10 mouse cellular contexts compared by ENCODE assay signal in the genomic region with DNA sequence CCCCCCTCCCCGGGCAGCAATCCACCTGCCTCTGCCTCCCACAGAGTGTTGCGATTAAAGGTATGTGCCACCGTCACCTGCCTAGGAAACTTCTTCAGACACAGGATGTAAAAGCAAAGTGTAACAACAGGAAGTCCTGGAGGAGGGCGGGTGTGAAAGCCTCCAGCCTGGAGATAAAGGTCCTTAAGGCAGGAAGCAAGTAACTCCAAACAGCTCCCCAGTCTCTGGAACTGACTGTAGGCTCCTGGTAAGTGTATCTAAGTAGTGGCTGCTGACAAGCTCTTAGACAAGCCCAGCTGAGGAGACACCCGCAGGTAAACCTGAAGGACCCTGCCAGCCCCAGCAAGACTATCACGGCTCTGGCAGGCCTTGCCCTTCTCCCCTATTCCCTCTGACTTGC. TPM values are rescaled to one million over a fixed set of nuclear protein-coding genes. Genes with fewer than 3 reads are reported as not detected.
A peak's percentile ranks its signal among the peaks of the same experiment; 100 is the strongest.
DNase-seq lines count a peak whose midpoint lies in the region; ATAC-seq lines count a peak whose summit lies in the region.
"Had no signal": no experiment of that assay in that cellular context is flagged by ENCODE, and none has a peak within 500 bp of the region (broad histone marks: within the 10 kb centered on the region; RNA-seq: fewer than 3 reads in every experiment).

No protein-coding gene starts in this region.

- no peaks in the 10 kb centered on the region for H3K36me3 ChIP-seq in heart, embryonic 13.5 days
- H3K36me3 ChIP-seq in forebrain, embryonic 11.5 days (ENCODE audit: control insufficient read depth, insufficient read depth, low read length): no peaks in the 10 kb centered on the region
- no peaks in the 10 kb centered on the region for H3K36me3 ChIP-seq in forebrain, embryonic 15.5 days
- H3K36me3 ChIP-seq: forebrain, embryonic 12.5 days had no signal

- H3K27ac ChIP-seq in heart, embryonic 13.5 days (replicated peaks): peak overlapping the region; percentile 84
- no peak overlapping the region for H3K27ac ChIP-seq in forebrain, embryonic 11.5 days (ENCODE audit: low read depth, low read length)
- no peak overlapping the region for H3K27ac ChIP-seq in forebrain, embryonic 15.5 days (replicated peaks)
- H3K27ac ChIP-seq: forebrain, embryonic 12.5 days had no signal

- peak overlapping the region; percentile 21; the same call in 1 of the 2 replicates for H3K4me3 ChIP-seq in heart, embryonic 13.5 days
- no peak overlapping the region for H3K4me3 ChIP-seq in forebrain, embryonic 11.5 days (ENCODE audit: low read depth, low read length)
- no peak overlapping the region for H3K4me3 ChIP-seq in forebrain, embryonic 15.5 days
- H3K4me3 ChIP-seq: forebrain, embryonic 12.5 days had no signal

- 0 out of 2 replicates have a peak, but pooled peaks cover 3% of the 10 kb centered on the region for H3K27me3 ChIP-seq in heart, embryonic 13.5 days (replicated peaks)
- no peaks in the 10 kb centered on the region for H3K27me3 ChIP-seq in forebrain, embryonic 11.5 days (ENCODE audit: control insufficient read depth, insufficient read depth, low read length)
- no peaks in the 10 kb centered on the region for H3K27me3 ChIP-seq in forebrain, embryonic 15.5 days
- H3K27me3 ChIP-seq: forebrain, embryonic 12.5 days had no signal

- no peaks in the 10 kb centered on the region for H3K9me3 ChIP-seq in heart, embryonic 13.5 days
- no peaks in the 10 kb centered on the region for H3K9me3 ChIP-seq in forebrain, embryonic 11.5 days (ENCODE audit: control insufficient read depth, low read length)
- no peaks in the 10 kb centered on the region for H3K9me3 ChIP-seq in forebrain, embryonic 15.5 days
- H3K9me3 ChIP-seq: forebrain, embryonic 12.5 days had no signal

- 7% methylated on average over 5 of the region's 6 CpGs for WGBS in heart, embryonic 13.5 days
- WGBS in forebrain, embryonic 11.5 days: 51% methylated on average over 5 of the region's 6 CpGs
- WGBS in forebrain, embryonic 15.5 days: 55% methylated on average over 5 of the region's 6 CpGs

- H3K9ac ChIP-seq in heart, embryonic 13.5 days: peak overlapping the region; percentile 53
- H3K9ac ChIP-seq in forebrain, embryonic 11.5 days (ENCODE audit: low read length): no peak overlapping the region
- H3K9ac ChIP-seq in forebrain, embryonic 15.5 days (replicated peaks): no peak overlapping the region
- H3K9ac ChIP-seq: forebrain, embryonic 12.5 days had no signal

- H3K4me2 ChIP-seq in heart, embryonic 13.5 days: peak overlapping the region; percentile 53
- H3K4me2 ChIP-seq in forebrain, embryonic 11.5 days (ENCODE audit: low read depth, low read length, severe bottlenecking): no peak overlapping the region
- no peak overlapping the region for H3K4me2 ChIP-seq in forebrain, embryonic 15.5 days (replicated peaks)
- H3K4me2 ChIP-seq: forebrain, embryonic 12.5 days had no signal

- ATAC-seq in CD4-positive, CD25-positive, alpha-beta regulatory T cell, adult 4 months: peak; percentile 83
- no peak for ATAC-seq in heart, embryonic 13.5 days (ENCODE audit: extremely low read depth, insufficient number of reproducible peaks, low FRiP score, low TSS enrichment)
- 0 out of 2 replicates have a peak, but pooled peaks have one; percentile 8 for ATAC-seq in megakaryocyte progenitor cell, adult 5-6 weeks (replicated peaks; ENCODE audit: poor library complexity)
- ATAC-seq in forebrain, embryonic 11.5 days (replicated peaks; ENCODE audit: low FRiP score): no peak
- ATAC-seq in forebrain, embryonic 15.5 days (replicated peaks): no peak

- peak; percentile 25 for DNase-seq in kidney, postnatal 10 days
- no peak for DNase-seq in forebrain, embryonic 11.5 days (ENCODE audit: low spot score)
- no peak for DNase-seq in layer of hippocampus, postnatal 14 days (ENCODE audit: low spot score in 2 of 2)
- DNase-seq in spleen, postnatal 36 days (ENCODE audit: low spot score in 2 of 2): no peak

- H3K4me1 ChIP-seq in heart, embryonic 13.5 days: peaks cover 38% of the 10 kb centered on the region
- H3K4me1 ChIP-seq in forebrain, embryonic 11.5 days (replicated peaks; ENCODE audit: control insufficient read depth, insufficient read depth, low read length): no peaks in the 10 kb centered on the region
- no peaks in the 10 kb centered on the region for H3K4me1 ChIP-seq in forebrain, embryonic 15.5 days
- H3K4me1 ChIP-seq: forebrain, embryonic 12.5 days had no signal

RNA-seq across cellular contexts. Expression of a gene that starts 10.3 kb away (rescaled TPM):
- 10 to 100 TPM; 11.1 to 17.6 TPM for polyA plus RNA-seq in CD4-positive, CD25-positive, alpha-beta regulatory T cell, adult 4 months (2017; shearing (Covaris generic))
- 1.2 and 1.6 TPM in 2 replicates for polyA plus RNA-seq in heart, embryonic 13.5 days (2015; fragmentation: Nextera tagmentation; extraction: Ambion mirVana)
- not detected in 2 replicates for total RNA-seq in megakaryocyte progenitor cell, adult 5-6 weeks (2015)
- not detected in 2 replicates for total RNA-seq in megakaryocyte progenitor cell, adult 5-6 weeks (2017)
- polyA plus RNA-seq in forebrain, embryonic 11.5 days (2014; fragmentation: Nextera tagmentation; extraction: Ambion mirVana): 0.13 TPM in 1 of 2 replicates, not detected in the other
- total RNA-seq in layer of hippocampus, postnatal 14 days (2021): not detected
- polyA plus RNA-seq in forebrain, embryonic 15.5 days (2015; fragmentation: Nextera tagmentation; extraction: Ambion mirVana): not detected in 2 replicates
- polyA plus RNA-seq: forebrain, embryonic 12.5 days; neural tube, embryonic 11.5 days had no signal

RNA-seq across cellular contexts. Expression of a gene that starts 19.3 kb away (rescaled TPM):
- polyA plus RNA-seq in CD4-positive, CD25-positive, alpha-beta regulatory T cell, adult 4 months (2017; shearing (Covaris generic)): 10 to 100 TPM; 22.2 to 24.7 TPM
- polyA plus RNA-seq in heart, embryonic 13.5 days (2015; fragmentation: Nextera tagmentation; extraction: Ambion mirVana): 15.7 TPM in 2 replicates
- total RNA-seq in megakaryocyte progenitor cell, adult 5-6 weeks (2015): 10.2 and 13.0 TPM in 2 replicates
- 7.5 and 9.7 TPM in 2 replicates for total RNA-seq in megakaryocyte progenitor cell, adult 5-6 weeks (2017)
- polyA plus RNA-seq in forebrain, embryonic 11.5 days (2014; fragmentation: Nextera tagmentation; extraction: Ambion mirVana): 2.6 and 2.8 TPM in 2 replicates
- total RNA-seq in layer of hippocampus, postnatal 14 days (2021): 10 to 100 TPM; 10.4 to 11.3 TPM
- polyA plus RNA-seq in forebrain, embryonic 15.5 days (2015; fragmentation: Nextera tagmentation; extraction: Ambion mirVana): 7.1 and 7.3 TPM in 2 replicates

RNA-seq across cellular contexts. Expression of a gene that starts 25.0 kb away (rescaled TPM):
- not detected for polyA plus RNA-seq in CD4-positive, CD25-positive, alpha-beta regulatory T cell, adult 4 months (2017; shearing (Covaris generic))
- not detected in 2 replicates for polyA plus RNA-seq in heart, embryonic 13.5 days (2015; fragmentation: Nextera tagmentation; extraction: Ambion mirVana)
- not detected in 2 replicates for total RNA-seq in megakaryocyte progenitor cell, adult 5-6 weeks (2015)
- total RNA-seq in megakaryocyte progenitor cell, adult 5-6 weeks (2017): not detected in 2 replicates
- polyA plus RNA-seq in forebrain, embryonic 11.5 days (2014; fragmentation: Nextera tagmentation; extraction: Ambion mirVana): not detected in 2 replicates
- total RNA-seq in layer of hippocampus, postnatal 14 days (2021): not detected
- not detected in 2 replicates for polyA plus RNA-seq in forebrain, embryonic 15.5 days (2015; fragmentation: Nextera tagmentation; extraction: Ambion mirVana)
- polyA plus RNA-seq: forebrain, embryonic 12.5 days; neural tube, embryonic 11.5 days had no signal

RNA-seq across cellular contexts. Expression of a gene that starts 51.0 kb away (rescaled TPM):
- polyA plus RNA-seq in CD4-positive, CD25-positive, alpha-beta regulatory T cell, adult 4 months (2017; shearing (Covaris generic)): not detected
- not detected in 2 replicates for polyA plus RNA-seq in heart, embryonic 13.5 days (2015; fragmentation: Nextera tagmentation; extraction: Ambion mirVana)
- total RNA-seq in megakaryocyte progenitor cell, adult 5-6 weeks (2015): not detected in 2 replicates
- not detected in 2 replicates for total RNA-seq in megakaryocyte progenitor cell, adult 5-6 weeks (2017)
- not detected in 2 replicates for polyA plus RNA-seq in forebrain, embryonic 11.5 days (2014; fragmentation: Nextera tagmentation; extraction: Ambion mirVana)
- not detected for total RNA-seq in layer of hippocampus, postnatal 14 days (2021)
- polyA plus RNA-seq in forebrain, embryonic 15.5 days (2015; fragmentation: Nextera tagmentation; extraction: Ambion mirVana): not detected in 2 replicates
- polyA plus RNA-seq: forebrain, embryonic 12.5 days; neural tube, embryonic 11.5 days had no signal

RNA-seq across cellular contexts. Expression of a gene that starts 52.5 kb away (rescaled TPM):
- polyA plus RNA-seq in CD4-positive, CD25-positive, alpha-beta regulatory T cell, adult 4 months (2017; shearing (Covaris generic)): not detected
- not detected in 2 replicates for polyA plus RNA-seq in heart, embryonic 13.5 days (2015; fragmentation: Nextera tagmentation; extraction: Ambion mirVana)
- not detected in 2 replicates for total RNA-seq in megakaryocyte progenitor cell, adult 5-6 weeks (2015)
- 0.03 TPM in 1 of 2 replicates, not detected in the other for total RNA-seq in megakaryocyte progenitor cell, adult 5-6 weeks (2017)
- polyA plus RNA-seq in forebrain, embryonic 11.5 days (2014; fragmentation: Nextera tagmentation; extraction: Ambion mirVana): not detected in 2 replicates
- total RNA-seq in layer of hippocampus, postnatal 14 days (2021): not detected
- not detected in 2 replicates for polyA plus RNA-seq in forebrain, embryonic 15.5 days (2015; fragmentation: Nextera tagmentation; extraction: Ambion mirVana)
- polyA plus RNA-seq: forebrain, embryonic 12.5 days; neural tube, embryonic 11.5 days had no signal

Comparison
In these comparisons a context has a peak if more than half of its experiments do, and no peak if none do; other contexts are left out.
1. ATAC-seq: peak in CD4-positive, CD25-positive, alpha-beta regulatory T cell, adult 4 months (single experiment) and megakaryocyte progenitor cell, adult 5-6 weeks (single experiment); none in heart, embryonic 13.5 days (single experiment), forebrain, embryonic 11.5 days (single experiment) and forebrain, embryonic 15.5 days (single experiment).